Mouse (Mus musculus) ovary, postnatal 10 days (tissue): Measurements from ENCODE around the gene Cdh13.

Source experiments
- DNase-seq: peaks from one replicate; pipeline ENCODE4 v3.0.0; 2022; ENCODE audit warnings: low spot score

The Cdh13 gene

GRCm38 (mm10) chr8:118569366-118569765 is 285.8 kb downstream of the Cdh13 start:
- DNase-seq: no peak

- no peak for DNase-seq
Measured at GRCm38 (mm10) chr8:118581256-118581655, 297.7 kb downstream of the Cdh13 start.

DNA sequence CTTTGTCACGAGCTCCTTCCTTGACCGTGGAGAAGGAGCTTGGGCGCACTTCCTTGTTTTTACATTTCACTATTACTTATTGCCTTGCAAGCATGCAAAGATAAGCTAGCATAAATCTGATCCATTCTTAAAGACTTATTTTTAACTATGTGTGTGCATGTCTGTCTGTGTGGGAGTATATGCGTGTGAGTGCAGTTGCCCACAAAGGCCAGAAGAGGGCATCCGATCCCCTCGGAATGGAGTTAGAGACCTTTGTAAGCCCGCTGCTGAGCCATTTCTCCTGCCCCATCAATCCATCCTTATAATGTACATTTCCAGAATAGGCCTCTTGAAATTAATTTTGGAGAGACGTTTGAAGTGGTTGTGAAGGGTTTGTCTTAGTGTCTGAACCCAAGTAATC is 298.7 kb downstream of the Cdh13 start:
- no peak for DNase-seq

GRCm38 (mm10) chr8:118587981-118588380 is 304.4 kb downstream of the Cdh13 start:
- no peak for DNase-seq

GRCm38 (mm10) chr8:118596816-118597215 is 313.3 kb downstream of the Cdh13 start:
- no peak for DNase-seq

- no peak for DNase-seq
Measured at GRCm38 (mm10) chr8:118601376-118601775, 317.8 kb downstream of the Cdh13 start.

DNA sequence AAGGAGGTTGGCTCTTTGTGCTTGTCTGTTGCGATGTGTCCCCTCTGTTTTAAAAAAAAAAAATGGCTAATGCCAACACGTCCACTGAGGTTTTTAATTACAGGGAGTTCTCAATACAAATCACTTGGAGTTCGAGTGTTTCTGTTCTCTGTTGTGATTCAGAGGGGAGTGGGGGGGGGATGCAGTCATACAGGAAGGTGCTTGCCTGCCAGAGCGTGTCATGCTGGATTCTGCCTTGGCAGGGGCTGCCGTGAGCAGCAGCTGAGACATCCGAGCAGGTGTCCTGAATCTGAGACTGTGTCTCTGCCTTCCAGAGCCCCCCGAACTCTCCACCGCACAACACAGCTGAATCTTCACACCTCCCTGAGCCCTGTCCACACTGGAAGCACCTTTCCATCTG is 318.5 kb downstream of the Cdh13 start:
- no peak for DNase-seq

DNA sequence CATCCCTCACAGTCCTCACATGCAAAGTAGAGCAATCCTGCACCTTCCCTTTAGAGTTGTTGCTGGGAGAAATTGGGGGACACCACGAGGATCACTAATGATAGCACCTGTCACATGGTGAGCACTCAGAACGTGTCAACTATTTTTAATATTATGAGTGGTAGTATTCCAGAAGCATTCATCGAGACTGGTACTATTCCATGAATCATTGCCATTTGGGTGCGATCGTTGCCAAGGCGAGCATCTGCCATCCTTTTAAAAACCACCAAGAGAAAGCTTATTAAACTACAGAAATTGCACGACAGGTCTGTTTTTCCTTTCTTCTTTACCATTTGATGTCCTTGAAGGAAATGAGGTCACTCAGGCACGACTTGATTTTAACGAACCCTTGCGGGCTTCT is 328.0 kb downstream of the Cdh13 start:
- no peak for DNase-seq

- no peak for DNase-seq
Measured at GRCm38 (mm10) chr8:118618195-118618594, 334.7 kb downstream of the Cdh13 start.

DNA sequence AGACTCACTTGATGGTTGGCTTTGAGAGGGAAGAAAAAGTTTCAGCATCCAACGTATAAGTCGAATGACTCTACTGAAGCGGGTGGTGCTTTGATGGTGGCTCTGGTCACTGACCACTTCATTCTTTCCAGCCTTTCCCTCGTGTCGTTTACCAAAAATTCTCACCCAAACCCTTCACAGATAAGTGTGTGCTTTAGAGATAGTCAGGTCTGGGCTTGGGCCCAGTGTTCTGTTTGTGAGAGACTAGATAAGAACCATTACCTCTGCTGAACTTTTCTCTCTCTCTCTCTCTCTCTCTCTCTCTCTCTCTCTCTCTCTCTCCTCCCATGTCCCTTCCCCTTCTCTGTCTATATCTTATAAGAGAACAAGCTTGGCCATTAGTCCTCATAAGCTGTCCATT is 342.9 kb downstream of the Cdh13 start:
- no peak for DNase-seq

DNA sequence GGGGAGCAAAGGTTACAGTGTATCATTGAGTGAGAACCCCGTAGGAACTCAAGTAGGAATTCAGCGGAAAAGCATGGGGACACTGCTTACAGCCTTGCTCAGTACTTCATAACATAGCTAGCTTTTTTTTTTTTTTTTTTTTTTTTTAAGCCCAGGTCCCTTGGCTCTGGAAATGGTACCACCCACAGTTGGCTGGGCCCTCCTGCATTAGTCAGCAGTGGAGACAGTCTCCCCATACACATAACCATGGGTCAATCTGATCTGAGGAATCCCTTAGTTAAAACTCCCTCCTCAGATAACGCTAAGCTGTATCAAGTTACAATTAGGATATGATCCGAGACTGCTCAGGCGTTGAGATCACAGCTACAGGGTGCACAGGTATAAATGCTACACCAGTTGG is 344.2 kb downstream of the Cdh13 start:
- no peak for DNase-seq

GRCm38 (mm10) chr8:118628702-118629101 is 345.2 kb downstream of the Cdh13 start:
- no peak for DNase-seq

DNA sequence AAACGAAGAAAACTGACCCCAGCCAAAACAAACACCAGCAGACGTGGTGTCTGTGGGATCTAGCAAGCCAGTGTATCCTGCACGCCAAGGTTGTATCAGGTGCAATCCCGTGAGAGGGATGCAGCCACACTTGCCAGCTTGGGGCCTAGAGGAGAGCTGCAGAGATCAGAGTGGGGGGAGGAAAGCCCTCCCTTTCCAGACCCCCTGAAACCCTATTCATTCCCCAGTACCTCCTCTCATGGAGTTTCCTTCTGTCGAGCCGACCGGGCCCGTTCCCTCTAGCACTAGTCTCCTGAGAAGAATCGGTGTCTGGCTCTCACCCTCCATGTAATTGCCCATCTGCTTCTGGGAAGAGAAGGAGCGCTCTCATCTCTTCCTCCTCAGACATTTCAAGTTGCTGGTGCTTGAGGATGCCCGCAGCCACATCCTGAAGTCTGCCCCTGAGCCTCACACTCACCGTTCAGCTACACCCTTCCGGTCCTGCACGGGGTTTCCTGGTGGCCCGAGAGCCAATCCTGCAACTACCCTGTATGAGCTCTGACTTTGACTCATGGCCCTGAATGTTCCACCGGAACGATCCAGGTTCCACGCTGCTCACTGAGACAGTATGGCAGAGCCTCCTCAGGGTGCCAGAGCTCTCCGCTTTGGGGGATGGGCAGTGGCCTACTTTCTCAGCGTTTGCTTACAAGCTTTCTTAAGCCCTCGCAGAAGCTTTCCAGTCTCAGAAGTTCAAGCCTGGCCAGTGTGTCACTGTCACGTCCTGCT is 351.9 kb downstream of the Cdh13 start:
- no peak for DNase-seq

GRCm38 (mm10) chr8:118639606-118640005 is 356.1 kb downstream of the Cdh13 start:
- DNase-seq: no peak

GRCm38 (mm10) chr8:118641799-118642198 is 358.3 kb downstream of the Cdh13 start:
- DNase-seq: no peak

- no peak for DNase-seq
Measured at GRCm38 (mm10) chr8:118648801-118649537, 365.4 kb downstream of the Cdh13 start.

DNA sequence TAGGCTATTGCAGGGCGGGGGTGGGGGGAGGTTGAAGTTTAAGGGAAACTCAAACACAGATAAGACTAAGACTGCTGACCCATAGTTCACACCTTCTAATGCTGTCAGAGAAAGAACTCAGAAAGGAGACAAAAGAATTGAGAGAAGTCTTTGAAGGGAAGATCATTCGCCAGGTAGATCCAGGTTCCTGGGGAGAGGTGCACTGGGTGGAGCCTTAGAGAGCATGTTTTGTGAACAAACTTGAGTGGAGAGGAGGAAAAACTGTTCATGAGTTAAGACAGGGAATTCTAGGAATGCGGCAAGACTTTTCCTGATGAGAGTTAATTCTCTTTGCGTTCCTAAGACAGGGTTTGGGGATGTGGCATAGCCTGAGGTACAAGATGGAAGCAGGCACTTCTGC is 366.4 kb downstream of the Cdh13 start:
- DNase-seq: no peak

- no peak for DNase-seq
Measured at GRCm38 (mm10) chr8:118662001-118662829, 378.7 kb downstream of the Cdh13 start.

DNA sequence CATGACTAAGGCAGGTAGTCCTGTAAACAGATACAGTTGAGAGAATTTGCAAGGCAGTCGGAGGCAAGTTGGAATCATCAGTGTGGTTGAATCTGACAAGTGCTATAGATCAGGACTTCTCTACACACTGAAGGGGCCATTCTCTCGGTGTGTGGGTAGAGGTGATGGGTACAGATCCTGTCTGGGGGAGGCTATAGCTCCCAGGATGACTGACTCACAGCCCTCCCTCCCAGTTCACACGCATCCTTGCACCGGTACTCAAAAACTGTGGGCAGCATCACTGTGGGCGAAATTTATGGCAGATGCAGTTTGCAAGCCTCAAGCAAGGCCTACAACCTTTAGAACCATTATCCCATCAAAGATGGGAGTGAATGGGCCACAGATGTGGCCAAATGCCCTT is 381.5 kb downstream of the Cdh13 start:
- DNase-seq: no peak

- no peak for DNase-seq
Measured at GRCm38 (mm10) chr8:118667736-118668135, 384.2 kb downstream of the Cdh13 start.

DNA sequence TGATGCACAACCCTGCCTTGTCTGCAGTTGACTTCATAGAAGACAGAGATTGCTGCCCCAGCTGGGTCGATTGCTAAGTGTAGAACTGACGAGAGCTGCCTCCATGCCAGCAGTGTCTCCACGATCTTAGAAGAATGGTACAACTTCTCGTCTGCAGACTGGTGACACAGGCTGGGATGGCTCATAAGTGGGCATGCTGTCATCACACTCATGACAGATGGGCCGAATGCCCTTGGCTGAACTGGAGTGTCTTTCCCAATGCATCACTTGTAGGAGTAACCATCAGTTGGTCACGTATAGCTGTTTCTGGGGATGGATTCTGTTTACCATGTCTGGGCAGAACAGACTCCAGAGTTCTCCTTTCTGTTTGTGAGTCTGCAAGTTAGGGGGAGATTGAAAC is 392.7 kb downstream of the Cdh13 start:
- no peak for DNase-seq

- no peak for DNase-seq
Measured at GRCm38 (mm10) chr8:118679347-118679746, 395.8 kb downstream of the Cdh13 start.

- no peak for DNase-seq
Measured at GRCm38 (mm10) chr8:118683386-118683785, 399.9 kb downstream of the Cdh13 start.
